Mouse (Mus musculus) kidney, adult 2 months (tissue): Measurements from ENCODE around the gene Gm3952. TPM values are rescaled to one million over a fixed set of nuclear protein-coding genes. Genes with fewer than 3 reads are reported as not detected.

ENCODE experiments used
- DNase-seq: peaks from one replicate; pipeline ENCODE4 v3.0.0; 2021
- H3K27ac ChIP-seq: fragments of 200-500 bp; 2 replicates; pipeline ENCODE4 v1.5.1; 2012; ENCODE audit warnings: low read depth, low read length, control low read depth, inconsistent platforms; ENCODE audit not compliant: insufficient read depth
- H3K27me3 ChIP-seq: fragments of 200-500 bp; replicated peaks from 2 replicates; pipeline ENCODE4 v1.6.1; 2012; ENCODE audit warnings: mild to moderate bottlenecking, moderate library complexity, low read length, inconsistent platforms; ENCODE audit not compliant: control insufficient read depth, insufficient read depth
- H3K36me3 ChIP-seq: fragments of 200-500 bp; 2 replicates; pipeline ENCODE4 v1.6.1; 2012; ENCODE audit warnings: mild to moderate bottlenecking, moderate library complexity, low read length, inconsistent platforms; ENCODE audit not compliant: control insufficient read depth, insufficient read depth
- H3K4me1 ChIP-seq: fragments of 200-500 bp; 2 replicates; pipeline ENCODE4 v1.6.1; 2011; ENCODE audit warnings: low read length; ENCODE audit not compliant: control insufficient read depth, insufficient read depth
- H3K4me3 ChIP-seq: fragments of 200-500 bp; 2 replicates; pipeline ENCODE4 v1.5.1; 2011; ENCODE audit warnings: mild to moderate bottlenecking, low read depth, low read length, control low read depth; ENCODE audit not compliant: insufficient read depth
- CTCF ChIP-seq: fragments of 200-500 bp; conservative IDR thresholded peaks from 2 replicates; pipeline ENCODE4 v1.5.1; 2011; ENCODE audit warnings: low read depth, mild to moderate bottlenecking, control low read depth, low read length, moderate library complexity, mixed read lengths; ENCODE audit not compliant: insufficient read depth, insufficient read length
- POLR2A ChIP-seq: fragments of 200-500 bp; IDR thresholded peaks from one replicate; pipeline ENCODE4 v1.6.1; 2011; ENCODE audit warnings: low read depth, low read length, control low read depth
- WGBS: fragments of 180-500 bp; shearing (Covaris S2); methylation state at CpG from one replicate; pipeline ENCODE4 v1.1.7; 2018; 5-methylcytosine and 5-hydroxymethylcytosine counted together
- polyA plus RNA-seq: library from polyadenylated mRNA; depleted of rRNA; stranded (reverse); fragments of >200 nt; gene quantifications from 2 replicates; pipeline ENCODE4 v1.2.3, GENCODE M21; 2012; rRNA removed

Gene Gm3952
- polyA plus RNA-seq, 1 experiment, result not detected

DNA sequence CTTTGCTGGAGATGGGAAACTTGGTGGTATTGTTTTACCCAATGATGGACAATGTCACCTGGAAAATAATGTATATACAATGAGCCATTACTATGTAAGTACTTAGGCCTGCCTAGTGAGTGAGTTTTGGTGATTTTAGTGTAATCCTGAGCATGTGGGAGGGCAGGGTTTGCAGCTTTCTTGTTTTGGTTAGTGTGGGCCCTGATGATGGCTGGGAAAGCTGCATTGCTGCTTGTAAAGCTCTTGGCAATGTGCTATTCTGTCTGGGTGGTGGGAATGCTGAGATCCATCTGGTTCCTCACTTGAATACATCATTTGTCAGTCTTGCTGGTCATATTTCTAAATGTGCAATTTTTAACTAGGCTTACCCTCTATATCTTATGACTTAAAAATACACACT lies 82.3 kb downstream of the Gm3952 start:
- peaks cover 9% of the 10 kb centered on the region for H3K36me3 ChIP-seq

DNA sequence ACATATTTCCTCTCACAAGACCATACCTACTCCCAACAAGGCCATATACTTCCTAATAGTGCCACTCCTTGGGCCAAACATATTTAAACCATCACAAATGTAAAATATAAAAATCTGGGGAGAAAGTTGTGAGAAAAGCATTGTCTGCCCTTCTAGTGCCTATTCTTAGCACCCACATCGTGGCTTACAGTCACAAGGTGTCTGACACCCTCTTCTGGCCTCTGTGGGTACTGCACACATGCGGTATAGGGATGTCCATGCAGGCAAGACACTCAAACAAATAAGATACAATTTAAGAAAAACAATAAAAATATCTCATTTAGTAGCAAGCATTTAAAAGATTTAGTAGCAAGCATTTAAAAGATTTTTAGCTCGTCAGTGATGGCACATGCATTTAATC lies 89.2 kb downstream of the Gm3952 start:
- 46% methylated on average over 3 of the region's 3 CpGs for WGBS
- H3K27ac ChIP-seq, result no peak overlapping the region
- no peaks in the 10 kb centered on the region for H3K4me1 ChIP-seq
- no peaks in the 10 kb centered on the region for H3K27me3 ChIP-seq
- no peak overlapping the region for H3K4me3 ChIP-seq
- peak; percentile 88 for DNase-seq
- peaks cover 4% of the 10 kb centered on the region for H3K36me3 ChIP-seq
- TF ChIP-seq CTCF (peak; percentile 90), POLR2A (no peak)

More for the DNA sequence above, 82.3 kb downstream of the Gm3952 start:
- Histone ChIP-seq H3K27ac (no peak overlapping the region), H3K4me1 (no peaks in the 10 kb centered on the region), H3K27me3 (no peaks in the 10 kb centered on the region), H3K4me3 (no peak overlapping the region)
- TF ChIP-seq CTCF (no peak), POLR2A (no peak)
- DNase-seq, result no peak

- no peak for TF ChIP-seq POLR2A
- no peak for TF ChIP-seq CTCF
- H3K36me3 ChIP-seq, result no peaks in the 10 kb centered on the region
- WGBS, result 81% methylated on average over 2 of the region's 2 CpGs
- H3K27ac ChIP-seq, result no peak overlapping the region
- no peaks in the 10 kb centered on the region; the same call in 1 of the 2 replicates for H3K4me1 ChIP-seq
- H3K4me3 ChIP-seq, result no peak overlapping the region
- H3K27me3 ChIP-seq, result no peaks in the 10 kb centered on the region
- DNase-seq, result no peak
These were observed 93.7 kb downstream of the Gm3952 start for GRCm38 (mm10) chr8:128704836-128705235.

GRCm38 (mm10) chr8:128704376-128704775 lies 94.1 kb downstream of the Gm3952 start:
- Histone ChIP-seq H3K4me1 (no peaks in the 10 kb centered on the region; the same call in 1 of the 2 replicates), H3K27ac (no peak overlapping the region), H3K27me3 (no peaks in the 10 kb centered on the region), H3K36me3 (no peaks in the 10 kb centered on the region), H3K4me3 (no peak overlapping the region)
- DNase-seq, result no peak
- TF ChIP-seq POLR2A (no peak), CTCF (no peak)
- 76% methylated on average over 1 of the region's 1 CpGs for WGBS

- 77% methylated on average over 3 of the region's 3 CpGs for WGBS
These were observed 100.5 kb downstream of the Gm3952 start for GRCm38 (mm10) chr8:128697945-128698344.

GRCm38 (mm10) chr8:128696701-128697397 lies 101.6 kb downstream of the Gm3952 start:
- no peak for DNase-seq
- TF ChIP-seq CTCF (no peak), POLR2A (no peak)
- 97% methylated on average over 1 of the region's 1 CpGs for WGBS
- H3K36me3 ChIP-seq, result no peaks in the 10 kb centered on the region
- H3K4me1 ChIP-seq, result peaks cover 3% of the 10 kb centered on the region; the same call in 1 of the 2 replicates
- no peak overlapping the region for H3K27ac ChIP-seq
- no peak overlapping the region for H3K4me3 ChIP-seq
- H3K27me3 ChIP-seq, result no peaks in the 10 kb centered on the region

More at GRCm38 (mm10) chr8:128697945-128698344, 100.5 kb downstream of the Gm3952 start:
- no peak for DNase-seq
- Histone ChIP-seq H3K4me3 (no peak overlapping the region), H3K36me3 (no peaks in the 10 kb centered on the region), H3K27me3 (no peaks in the 10 kb centered on the region), H3K4me1 (peaks cover 3% of the 10 kb centered on the region; the same call in 1 of the 2 replicates), H3K27ac (no peak overlapping the region)
- TF ChIP-seq CTCF (no peak), POLR2A (no peak)

Other genes starting within 250 kb of the Gm3952 start
- gene Itgb1, start 113.0 kb downstream of the Gm3952 start, polyA plus RNA-seq, result 49.5 and 65.0 TPM in 2 replicates